ENCODE assay signal across 12 mouse cellular contexts in the genomic region with DNA sequence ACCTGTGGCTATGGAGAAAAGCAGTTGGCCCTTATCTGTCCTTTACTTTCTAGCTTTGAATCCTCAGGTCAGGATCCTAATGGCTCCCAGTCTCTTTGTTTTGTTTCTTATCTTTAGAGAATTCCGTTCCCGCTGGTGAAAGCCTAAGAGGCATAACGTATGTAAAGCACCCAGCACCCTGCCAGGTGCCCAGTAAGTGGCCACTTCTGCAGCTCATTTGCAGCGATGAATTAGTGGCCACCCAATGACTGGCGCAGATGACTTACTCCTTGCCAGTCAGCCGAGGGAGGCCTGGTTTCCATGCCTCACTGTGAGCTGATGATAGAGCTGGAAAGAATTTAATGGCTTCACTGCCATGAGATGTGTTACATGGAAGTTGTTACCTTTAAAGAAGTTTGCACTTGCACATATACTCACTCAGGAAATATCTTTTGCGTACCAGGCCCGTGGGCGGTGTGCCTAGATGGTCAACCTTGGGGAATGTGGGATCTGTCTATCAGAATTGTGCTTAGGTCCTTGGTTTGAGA. TPM values are rescaled to one million over a fixed set of nuclear protein-coding genes. Genes with fewer than 3 reads are reported as not detected.
DNase-seq lines count a peak whose midpoint lies in the region; ATAC-seq and TF ChIP-seq lines count a peak whose summit lies in the region.
"Had no signal": no experiment of that assay in that cellular context is flagged by ENCODE, and none has a peak within 500 bp of the region (broad histone marks: within the 10 kb centered on the region; RNA-seq: fewer than 3 reads in every experiment).

No protein-coding gene starts in this region.

- TF ChIP-seq CTCF in kidney, postnatal 0 days (IDR thresholded peaks at IDR 0.05; ENCODE audit: low read depth): no peak

- no peaks in the 10 kb centered on the region for H3K36me3 ChIP-seq in heart, embryonic 11.5 days (ENCODE audit: control insufficient read depth, insufficient read depth, low read length)
- H3K36me3 ChIP-seq in kidney, postnatal 0 days (ENCODE audit: insufficient read depth, low read length): no peaks in the 10 kb centered on the region
- H3K36me3 ChIP-seq in lung, embryonic 15.5 days: no peaks in the 10 kb centered on the region
- H3K36me3 ChIP-seq in neural tube, embryonic 15.5 days: no peaks in the 10 kb centered on the region

- DNase-seq in heart, postnatal 10 days: no peak
- no peak for DNase-seq in kidney, postnatal 0 days (ENCODE audit: low spot score)
- DNase-seq in kidney, postnatal 25 days: no peak
- DNase-seq in thymus, postnatal 36 days: no peak
- DNase-seq: cerebellum, adult 11-12 months had no signal

- no peak overlapping the region for H3K4me3 ChIP-seq in heart, embryonic 11.5 days (ENCODE audit: low read depth, low read length)
- no peak overlapping the region for H3K4me3 ChIP-seq in kidney, postnatal 0 days (replicated peaks; ENCODE audit: low read depth, low read length)
- H3K4me3 ChIP-seq in lung, embryonic 15.5 days: no peak overlapping the region
- no peak overlapping the region for H3K4me3 ChIP-seq in neural tube, embryonic 15.5 days (replicated peaks)
- H3K4me3 ChIP-seq: embryonic facial prominence, embryonic 13.5 days; hindbrain, embryonic 13.5 days had no signal

- H3K27me3 ChIP-seq in heart, embryonic 11.5 days (ENCODE audit: control insufficient read depth, insufficient read depth, low read length): no peaks in the 10 kb centered on the region
- H3K27me3 ChIP-seq in kidney, postnatal 0 days (ENCODE audit: insufficient read depth, low read length): no peaks in the 10 kb centered on the region
- no peaks in the 10 kb centered on the region for H3K27me3 ChIP-seq in lung, embryonic 15.5 days
- no peaks in the 10 kb centered on the region for H3K27me3 ChIP-seq in neural tube, embryonic 15.5 days (replicated peaks)
- H3K27me3 ChIP-seq: embryonic facial prominence, embryonic 13.5 days; hindbrain, embryonic 13.5 days; megakaryocyte, embryonic 14.5 days had no signal

- WGBS in heart, embryonic 11.5 days (ENCODE audit: insufficient replicate concordance): 48% methylated on average over 9 of the region's 9 CpGs
- 78% methylated on average over 9 of the region's 9 CpGs for WGBS in kidney, postnatal 0 days
- WGBS in lung, embryonic 15.5 days: 55% methylated on average over 9 of the region's 9 CpGs
- 62% methylated on average over 9 of the region's 9 CpGs for WGBS in neural tube, embryonic 15.5 days

- H3K9me3 ChIP-seq in heart, embryonic 11.5 days (replicated peaks; ENCODE audit: control insufficient read depth, low read length): no peaks in the 10 kb centered on the region
- no peaks in the 10 kb centered on the region for H3K9me3 ChIP-seq in kidney, postnatal 0 days (replicated peaks; ENCODE audit: low read length)
- no peaks in the 10 kb centered on the region for H3K9me3 ChIP-seq in lung, embryonic 15.5 days
- no peaks in the 10 kb centered on the region for H3K9me3 ChIP-seq in neural tube, embryonic 15.5 days (replicated peaks)
- H3K9me3 ChIP-seq: embryonic facial prominence, embryonic 13.5 days; hindbrain, embryonic 13.5 days had no signal

- peaks cover 43% of the 10 kb centered on the region for H3K4me1 ChIP-seq in heart, embryonic 11.5 days (ENCODE audit: control insufficient read depth, insufficient read depth, low read length)
- peaks cover 26% of the 10 kb centered on the region for H3K4me1 ChIP-seq in kidney, postnatal 0 days (replicated peaks; ENCODE audit: insufficient read depth, low read length)
- H3K4me1 ChIP-seq in lung, embryonic 15.5 days: peaks cover 51% of the 10 kb centered on the region
- H3K4me1 ChIP-seq in neural tube, embryonic 15.5 days: peaks cover 51% of the 10 kb centered on the region

- intact Hi-C loops in heart, postnatal 10 days (cut with DNase I): no loop called here

- ATAC-seq in heart, embryonic 11.5 days (replicated peaks; ENCODE audit: insufficient number of reproducible peaks, low FRiP score, low TSS enrichment): no peak
- no peak for ATAC-seq in kidney, postnatal 0 days (replicated peaks; ENCODE audit: low FRiP score, low read depth)
- ATAC-seq in lung, embryonic 15.5 days (ENCODE audit: borderline replicate concordance, extremely low read depth, low FRiP score, low TSS enrichment): no peak
- ATAC-seq in neural tube, embryonic 15.5 days (ENCODE audit: low FRiP score): no peak
- ATAC-seq: CD4-positive, CD25-positive, alpha-beta regulatory T cell, adult 4 months had no signal

- no peak overlapping the region for H3K9ac ChIP-seq in heart, embryonic 11.5 days (ENCODE audit: low read depth, low read length)
- H3K9ac ChIP-seq in kidney, postnatal 0 days (ENCODE audit: low read depth, low read length): no peak overlapping the region
- H3K9ac ChIP-seq in lung, embryonic 15.5 days: no peak overlapping the region
- H3K9ac ChIP-seq in neural tube, embryonic 15.5 days (replicated peaks): peak overlapping the region; percentile 2; the same call in 1 of the 2 replicates
- H3K9ac ChIP-seq: embryonic facial prominence, embryonic 13.5 days had no signal

- H3K4me2 ChIP-seq in heart, embryonic 11.5 days: peak overlapping the region; percentile 6; the same call in 1 of the 2 replicates
- no peak overlapping the region for H3K4me2 ChIP-seq in kidney, postnatal 0 days (ENCODE audit: low read length)
- no peak overlapping the region for H3K4me2 ChIP-seq in lung, embryonic 15.5 days
- H3K4me2 ChIP-seq in neural tube, embryonic 15.5 days: no peak overlapping the region

- peak overlapping the region; percentile 69; the same call in 1 of the 2 replicates for H3K27ac ChIP-seq in heart, embryonic 11.5 days (ENCODE audit: low read depth, low read length)
- peak overlapping the region; percentile 51; the same call in 1 of the 2 replicates for H3K27ac ChIP-seq in kidney, postnatal 0 days
- H3K27ac ChIP-seq in lung, embryonic 15.5 days: peak overlapping the region; percentile 25; the same call in 1 of the 2 replicates
- peak overlapping the region; percentile 75; the same call in 1 of the 2 replicates for H3K27ac ChIP-seq in neural tube, embryonic 15.5 days (replicated peaks)
- H3K27ac ChIP-seq: embryonic facial prominence, embryonic 13.5 days had no signal

RNA-seq across cellular contexts. Expression of gene Zfp462, which starts 20.4 kb away (rescaled TPM):
- 3.6 and 5.7 TPM in 2 replicates for polyA plus RNA-seq in heart, embryonic 11.5 days (2014; fragmentation: Nextera tagmentation; extraction: Ambion mirVana)
- 10 to 100 TPM; 17.7 to 18.5 TPM for total RNA-seq in heart, postnatal 10 days (2021)
- 2.6 and 2.9 TPM in 2 replicates for polyA plus RNA-seq in kidney, postnatal 0 days (2015; fragmentation: Nextera tagmentation; extraction: Ambion mirVana)
- polyA plus RNA-seq in lung, embryonic 15.5 days (2015; fragmentation: Nextera tagmentation; extraction: Ambion mirVana): 3.6 and 4.8 TPM in 2 replicates
- 8.2 and 9.2 TPM in 2 replicates for polyA plus RNA-seq in neural tube, embryonic 15.5 days (2015; fragmentation: Nextera tagmentation; extraction: Ambion mirVana)
- polyA plus RNA-seq: CD4-positive, CD25-positive, alpha-beta regulatory T cell, adult 4 months had no signal

Comparison
In these comparisons a context has a peak if more than half of its experiments do, and no peak if none do; other contexts are left out.
1. H3K27ac ChIP-seq: peak in every context shown above with its lines; median percentile 75 in neural tube, embryonic 15.5 days; 69 in heart, embryonic 11.5 days; 51 in kidney, postnatal 0 days; 25 in lung, embryonic 15.5 days.